Mouse (Mus musculus): ENCODE data around the gene Ppp2r5b. TPM values are rescaled to one million over a fixed set of nuclear protein-coding genes. Genes with fewer than 3 reads are reported as not detected.

Ppp2r5b gene
- 21.2 and 25.7 TPM in 2 replicates for polyA plus RNA-seq (2016; fragmentation: Nextera tagmentation; extraction: Ambion mirVana)

- 2% methylated on average over 48 of the region's 48 CpGs for WGBS
- Histone ChIP-seq H3K4me1 (peaks cover 20% of the 10 kb centered on the region), H3K4me3 (peak within 1 kb of the TSS; percentile 87), H3K9me3 (no peaks in the 10 kb centered on the region), H3K36me3 (peaks cover 24% of the 10 kb centered on the region), H3K27ac (peak within 1 kb of the TSS; percentile 92), H3K27me3 (ENCODE audit: insufficient read depth, poor library complexity, severe bottlenecking) (no peaks in the 10 kb centered on the region)
- DNase-seq (ENCODE audit: low spot score), result peak; percentile 96
Measured at GRCm38 (mm10) chr19:6235084-6236052, at the start of gene Ppp2r5b. TSS of gene Ppp2r5b (minus strand) at chr19:6235872.

DNA sequence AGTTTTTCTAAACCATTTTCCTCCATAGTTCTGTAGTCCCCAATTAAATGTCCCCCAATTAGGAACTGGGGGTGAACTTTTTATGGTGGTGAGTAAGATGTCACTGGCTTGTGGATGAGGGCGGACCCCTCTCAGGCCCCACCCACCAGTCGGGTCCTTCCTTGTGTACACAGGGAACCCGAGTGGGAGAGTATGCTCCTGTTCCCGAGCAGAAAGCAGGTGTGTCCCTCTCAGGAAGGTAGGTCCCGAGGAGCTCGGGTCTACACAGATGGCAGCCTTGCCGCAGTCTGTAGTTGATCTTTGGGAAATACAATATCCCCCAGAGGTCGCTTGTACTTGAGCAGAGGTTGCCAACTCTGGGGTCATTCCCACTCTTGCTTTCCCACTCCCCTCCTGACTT is 49.6 kb upstream of the Ppp2r5b start:
- Histone ChIP-seq H3K9me3 (no peaks in the 10 kb centered on the region), H3K27ac (peak overlapping the region; percentile 90), H3K36me3 (peaks cover 78% of the 10 kb centered on the region), H3K4me1 (peaks cover 85% of the 10 kb centered on the region), H3K4me3 (peak overlapping the region; percentile 36), H3K27me3 (ENCODE audit: insufficient read depth, poor library complexity, severe bottlenecking) (no peaks in the 10 kb centered on the region)
- no peak for DNase-seq (ENCODE audit: low spot score)
- 49% methylated on average over 8 of the region's 8 CpGs for WGBS

DNA sequence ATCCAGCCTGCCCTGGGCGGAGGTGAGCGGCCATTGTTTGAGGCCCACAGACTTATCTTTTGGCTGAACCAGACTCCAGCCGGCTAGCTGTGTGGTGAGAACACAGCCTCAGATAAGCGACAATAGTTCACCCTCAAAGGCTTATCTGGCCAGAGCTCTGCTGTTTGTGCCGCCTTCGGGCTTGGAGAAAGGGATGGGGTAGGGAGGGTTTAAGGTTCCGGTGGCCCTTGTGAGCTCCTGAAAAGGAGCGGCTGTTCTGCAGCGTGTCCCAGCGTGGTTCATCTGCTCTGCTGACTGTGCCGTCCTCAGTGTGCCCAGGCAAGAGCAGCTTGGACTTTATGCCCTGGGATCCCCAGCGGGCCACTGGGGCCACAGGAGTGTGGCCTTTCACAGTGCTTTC is 48.8 kb upstream of the Ppp2r5b start:
- H3K4me1 ChIP-seq, result peaks cover 87% of the 10 kb centered on the region
- peak overlapping the region; percentile 90 for H3K27ac ChIP-seq

DNA sequence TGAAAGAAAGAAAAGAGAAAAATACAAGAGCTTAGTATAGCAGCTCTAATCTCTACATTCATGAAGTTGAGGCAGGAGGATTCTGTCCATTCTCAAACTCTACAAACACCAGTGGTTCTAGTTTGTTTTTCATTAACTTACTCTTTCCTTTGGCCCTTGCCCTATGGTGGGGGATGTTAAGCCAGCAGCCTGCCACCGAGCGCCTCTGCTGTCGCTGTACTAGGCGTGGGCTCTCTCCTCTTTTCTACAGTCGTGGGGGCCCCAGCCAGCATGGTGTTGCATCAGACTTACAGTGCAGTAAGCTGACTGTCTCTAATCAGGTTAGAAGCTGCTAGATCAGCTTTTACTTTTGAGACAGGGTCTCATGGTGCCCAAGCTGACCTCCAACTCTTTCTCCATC is 47.3 kb upstream of the Ppp2r5b start:
- 66% methylated on average over 5 of the region's 5 CpGs for WGBS
- Histone ChIP-seq H3K27me3 (ENCODE audit: insufficient read depth, poor library complexity, severe bottlenecking) (no peaks in the 10 kb centered on the region), H3K4me3 (0 out of 2 replicates have a peak overlapping the region, but pooled peaks have one; percentile 3), H3K36me3 (peaks cover 79% of the 10 kb centered on the region), H3K27ac (peak overlapping the region; percentile 90), H3K4me1 (peaks cover 90% of the 10 kb centered on the region), H3K9me3 (no peaks in the 10 kb centered on the region)
- DNase-seq (ENCODE audit: low spot score), result no peak

More for the DNA sequence above, 48.8 kb upstream of the Ppp2r5b start:
- Histone ChIP-seq H3K4me3 (peak overlapping the region; percentile 36), H3K27me3 (ENCODE audit: insufficient read depth, poor library complexity, severe bottlenecking) (no peaks in the 10 kb centered on the region), H3K36me3 (peaks cover 78% of the 10 kb centered on the region), H3K9me3 (no peaks in the 10 kb centered on the region)
- DNase-seq (ENCODE audit: low spot score), result peak; percentile 93
- 21% methylated on average over 12 of the region's 12 CpGs for WGBS

DNA sequence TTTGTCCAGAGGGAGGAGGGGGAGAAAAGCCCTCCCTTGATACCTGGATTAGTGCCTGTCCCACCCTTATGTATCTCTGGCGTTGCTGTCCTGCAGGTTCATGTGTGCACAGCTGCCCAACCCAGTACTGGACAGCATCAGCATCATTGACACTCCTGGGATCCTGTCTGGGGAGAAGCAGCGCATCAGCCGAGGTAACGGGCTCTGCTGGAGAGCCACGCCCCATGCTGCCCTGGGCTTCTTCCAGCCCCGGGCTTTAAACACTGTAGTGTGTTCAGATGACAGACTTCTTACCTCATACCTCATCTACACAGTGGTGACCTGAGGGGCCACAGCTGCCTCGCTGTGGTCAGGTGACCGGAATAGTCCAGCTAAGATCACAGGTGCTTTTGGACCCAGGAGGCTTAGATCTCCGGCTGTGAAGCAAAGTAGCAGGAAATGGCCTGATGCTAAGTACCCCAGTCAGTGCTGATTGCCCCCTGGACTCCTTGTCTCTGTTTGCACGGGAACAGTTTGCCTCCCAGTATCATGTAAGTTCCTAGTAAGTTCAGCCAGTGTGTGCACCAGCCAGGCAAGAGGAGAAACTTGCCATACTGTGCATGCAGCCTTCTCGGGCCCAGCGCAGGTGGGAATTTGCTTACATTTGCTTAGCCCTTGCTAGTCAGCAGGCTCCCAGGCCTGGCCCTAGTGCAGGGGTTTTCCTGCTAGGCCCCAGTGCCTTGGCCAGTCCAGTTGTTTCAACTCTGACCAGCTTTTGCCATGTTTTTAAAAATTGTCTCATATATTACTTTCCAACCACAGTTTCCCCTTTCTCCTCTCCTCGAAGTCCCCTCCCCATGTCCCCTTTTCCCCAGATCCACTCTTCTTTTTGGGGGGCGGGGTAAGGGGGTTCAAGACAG is 45.7 kb upstream of the Ppp2r5b start:
- no peaks in the 10 kb centered on the region for H3K27me3 ChIP-seq (ENCODE audit: insufficient read depth, poor library complexity, severe bottlenecking)
- WGBS, result 77% methylated on average over 14 of the region's 14 CpGs
- H3K4me1 ChIP-seq, result peaks cover 82% of the 10 kb centered on the region
- H3K4me3 ChIP-seq, result no peak overlapping the region
- peak overlapping the region; percentile 43; the same call in 1 of the 2 replicates for H3K27ac ChIP-seq
- H3K36me3 ChIP-seq, result peaks cover 64% of the 10 kb centered on the region
- H3K9me3 ChIP-seq, result no peaks in the 10 kb centered on the region
- DNase-seq (ENCODE audit: low spot score), result no peak

GRCm38 (mm10) chr19:6280554-6280953 is 44.9 kb upstream of the Ppp2r5b start:
- H3K4me1 ChIP-seq, result peaks cover 81% of the 10 kb centered on the region
- no peaks in the 10 kb centered on the region for H3K27me3 ChIP-seq (ENCODE audit: insufficient read depth, poor library complexity, severe bottlenecking)
- H3K36me3 ChIP-seq, result peaks cover 60% of the 10 kb centered on the region
- peak overlapping the region; percentile 91; the same call in 1 of the 2 replicates for H3K27ac ChIP-seq
- 0 out of 2 replicates have a peak overlapping the region, but pooled peaks have one; percentile 89 for H3K4me3 ChIP-seq
- 91% methylated on average over 7 of the region's 7 CpGs for WGBS
- no peaks in the 10 kb centered on the region for H3K9me3 ChIP-seq
- DNase-seq (ENCODE audit: low spot score), result no peak

DNA sequence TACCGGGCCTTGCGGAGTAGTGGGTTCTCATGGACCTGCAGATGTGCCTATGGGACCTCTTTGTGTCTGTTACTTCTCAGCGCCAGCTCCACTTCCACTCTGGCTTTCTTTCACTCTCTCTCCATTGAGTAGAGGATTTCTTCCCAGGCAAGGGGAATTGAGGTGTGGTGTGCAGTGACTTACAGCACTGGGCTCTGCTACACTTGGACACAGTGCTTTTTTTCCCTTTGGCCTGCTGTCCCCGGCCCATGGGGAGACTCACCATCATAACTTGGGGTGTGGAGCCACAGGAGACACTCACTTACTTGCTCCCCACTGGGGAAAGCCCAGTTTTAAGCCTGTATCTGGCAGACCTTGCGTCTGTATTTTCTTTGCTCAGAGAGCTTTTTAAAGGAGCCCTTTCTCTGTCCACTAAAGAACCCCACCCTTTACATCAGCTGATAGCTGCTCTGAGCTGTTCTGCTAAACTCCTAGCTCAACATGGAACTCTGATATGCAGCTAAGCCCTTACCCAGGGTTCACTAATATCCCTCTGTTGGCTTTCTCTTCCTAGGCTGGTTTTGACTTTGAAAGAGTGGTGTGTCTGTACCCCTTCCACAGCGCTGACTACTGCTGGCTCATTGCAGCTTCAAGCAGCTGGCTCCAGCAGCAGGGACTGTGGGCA is 43.9 kb upstream of the Ppp2r5b start:
- WGBS, result 77% methylated on average over 6 of the region's 6 CpGs
- DNase-seq (ENCODE audit: low spot score), result no peak
- H3K4me3 ChIP-seq, result peak overlapping the region; percentile 89
- no peaks in the 10 kb centered on the region for H3K27me3 ChIP-seq (ENCODE audit: insufficient read depth, poor library complexity, severe bottlenecking)
- no peaks in the 10 kb centered on the region for H3K9me3 ChIP-seq
- H3K27ac ChIP-seq, result peak overlapping the region; percentile 91
- H3K36me3 ChIP-seq, result peaks cover 51% of the 10 kb centered on the region
- peaks cover 75% of the 10 kb centered on the region for H3K4me1 ChIP-seq

DNA sequence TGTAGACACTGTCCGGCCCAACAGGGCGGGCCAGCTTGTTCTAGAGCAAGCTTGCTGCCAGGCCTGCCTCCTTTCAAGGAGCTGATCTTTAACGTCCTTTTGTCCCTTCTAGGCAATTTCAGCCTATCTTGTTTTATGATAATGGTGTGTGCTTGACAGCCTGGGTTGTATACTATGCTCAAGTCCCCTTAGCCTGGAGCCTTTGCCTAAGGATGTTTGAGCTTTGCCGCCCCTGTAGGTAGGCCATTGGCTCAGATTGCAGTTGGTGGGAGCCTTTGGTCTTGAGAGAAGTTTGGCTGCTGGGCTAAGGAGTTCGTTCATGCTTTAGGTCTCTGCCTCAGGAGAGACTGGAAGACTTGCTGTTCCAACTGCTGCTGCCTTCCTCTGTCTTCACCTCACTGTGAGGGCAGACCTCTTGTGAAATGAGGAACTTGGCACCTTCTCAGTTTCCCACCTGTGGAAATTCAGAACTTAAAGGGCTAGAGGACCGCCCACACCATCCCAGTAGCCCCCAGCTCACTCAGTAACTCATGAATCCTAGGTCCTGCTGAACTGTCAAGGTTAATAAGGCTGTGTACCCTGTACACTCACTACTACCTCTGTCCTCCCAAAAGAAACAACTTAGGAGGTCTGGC is 42.9 kb upstream of the Ppp2r5b start:
- Histone ChIP-seq H3K27me3 (ENCODE audit: insufficient read depth, poor library complexity, severe bottlenecking) (no peaks in the 10 kb centered on the region), H3K4me3 (peak overlapping the region; percentile 89), H3K9me3 (no peaks in the 10 kb centered on the region), H3K4me1 (peaks cover 64% of the 10 kb centered on the region), H3K27ac (peak overlapping the region; percentile 91), H3K36me3 (peaks cover 44% of the 10 kb centered on the region)
- 27% methylated on average over 6 of the region's 6 CpGs for WGBS
- DNase-seq (ENCODE audit: low spot score), result no peak

GRCm38 (mm10) chr19:6277661-6278438 is 42.2 kb upstream of the Ppp2r5b start:
- Histone ChIP-seq H3K36me3 (peaks cover 36% of the 10 kb centered on the region), H3K9me3 (no peaks in the 10 kb centered on the region), H3K4me3 (peak overlapping the region; percentile 89), H3K27ac (peak overlapping the region; percentile 91), H3K27me3 (ENCODE audit: insufficient read depth, poor library complexity, severe bottlenecking) (no peaks in the 10 kb centered on the region), H3K4me1 (peaks cover 58% of the 10 kb centered on the region)
- peak; percentile 89 for DNase-seq (ENCODE audit: low spot score)
- WGBS, result 2% methylated on average over 10 of the region's 10 CpGs

DNA sequence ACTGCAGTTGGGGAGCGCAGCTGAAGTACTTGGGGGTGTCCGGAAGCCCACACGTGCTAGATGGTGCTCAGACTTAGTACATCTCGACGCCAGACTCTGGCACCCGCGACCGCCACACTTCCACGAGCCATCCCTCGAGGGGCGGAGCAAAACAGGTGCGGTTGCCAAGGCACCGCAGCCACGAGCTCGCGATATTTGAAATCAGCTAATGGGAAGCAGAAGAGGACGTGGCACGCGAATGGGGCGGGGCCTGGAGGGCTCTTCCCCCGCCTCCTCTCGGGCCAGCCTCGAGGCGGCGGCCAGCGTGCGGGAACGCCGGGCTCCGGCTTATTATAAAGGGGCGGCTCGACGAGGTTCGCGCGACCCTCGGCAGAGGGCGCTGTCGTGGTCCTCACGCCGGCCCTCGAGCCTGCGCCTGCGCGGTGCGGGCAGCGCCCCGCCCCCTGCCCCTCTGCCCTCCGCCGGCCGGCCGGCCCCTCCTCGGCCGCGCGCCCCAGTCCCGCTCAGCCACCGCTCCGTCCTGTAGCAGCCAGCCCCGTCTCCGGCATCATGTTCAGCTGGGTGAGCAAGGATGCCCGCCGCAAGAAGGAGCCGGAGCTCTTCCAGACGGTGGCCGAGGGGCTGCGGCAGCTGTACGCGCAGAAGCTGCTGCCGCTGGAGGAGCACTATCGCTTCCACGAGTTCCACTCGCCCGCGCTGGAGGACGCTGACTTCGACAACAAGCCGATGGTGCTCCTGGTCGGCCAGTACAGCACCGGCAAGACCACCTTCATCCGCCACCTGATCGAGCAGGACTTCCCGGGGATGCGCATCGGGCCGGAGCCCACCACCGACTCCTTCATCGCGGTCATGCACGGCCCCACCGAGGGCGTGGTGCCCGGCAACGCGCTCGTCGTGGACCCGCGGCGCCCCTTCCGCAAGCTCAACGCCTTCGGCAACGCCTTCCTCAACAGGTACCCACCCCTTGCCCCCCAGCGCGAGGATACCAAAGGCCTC is 41.1 kb upstream of the Ppp2r5b start, which contains the start of gene Ehd1:
TSS of gene Ehd1 (plus strand) at position 300 of the 996 bp plus-strand sequence.
- Histone ChIP-seq H3K36me3 (peaks cover 25% of the 10 kb centered on the region), H3K4me3 (peak within 1 kb of the TSS; percentile 89), H3K27me3 (ENCODE audit: insufficient read depth, poor library complexity, severe bottlenecking) (no peaks in the 10 kb centered on the region), H3K4me1 (peaks cover 56% of the 10 kb centered on the region), H3K9me3 (no peaks in the 10 kb centered on the region), H3K27ac (peak within 1 kb of the TSS; percentile 91)
- peak; percentile 99 for DNase-seq (ENCODE audit: low spot score)
- WGBS, result under 1% methylated on average over 97 of the region's 106 CpGs
